Mouse (Mus musculus) Muller cell, postnatal 12 days (primary cell): ENCODE measurements around the gene Pbxip1.

Experiments used
- DNase-seq: peaks from one replicate; pipeline ENCODE4 v3.0.0-alpha.2; 2015; ENCODE audit errors: inconsistent ontology term

Pbxip1 gene

DNA sequence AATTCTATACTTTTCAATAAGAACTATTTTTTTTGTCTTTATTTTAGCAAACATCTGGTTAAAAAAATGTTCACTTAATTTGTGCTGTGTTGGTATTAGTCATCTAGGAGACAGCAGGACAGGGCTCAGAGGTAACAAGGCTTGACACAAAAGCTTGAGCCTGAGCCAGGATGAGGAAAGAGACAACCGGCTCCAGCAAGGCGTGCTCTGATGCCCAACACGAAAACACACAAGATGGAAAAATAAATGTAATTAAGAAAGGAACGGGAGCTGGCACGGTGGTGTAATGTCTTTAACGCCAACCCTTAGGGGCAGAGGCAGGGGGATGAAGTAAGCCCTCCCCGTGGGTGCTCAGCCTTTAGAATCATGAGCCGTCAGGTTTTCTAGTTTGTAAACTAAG lies 49.6 kb downstream of the Pbxip1 start:
- peak; percentile 27 for DNase-seq

DNA sequence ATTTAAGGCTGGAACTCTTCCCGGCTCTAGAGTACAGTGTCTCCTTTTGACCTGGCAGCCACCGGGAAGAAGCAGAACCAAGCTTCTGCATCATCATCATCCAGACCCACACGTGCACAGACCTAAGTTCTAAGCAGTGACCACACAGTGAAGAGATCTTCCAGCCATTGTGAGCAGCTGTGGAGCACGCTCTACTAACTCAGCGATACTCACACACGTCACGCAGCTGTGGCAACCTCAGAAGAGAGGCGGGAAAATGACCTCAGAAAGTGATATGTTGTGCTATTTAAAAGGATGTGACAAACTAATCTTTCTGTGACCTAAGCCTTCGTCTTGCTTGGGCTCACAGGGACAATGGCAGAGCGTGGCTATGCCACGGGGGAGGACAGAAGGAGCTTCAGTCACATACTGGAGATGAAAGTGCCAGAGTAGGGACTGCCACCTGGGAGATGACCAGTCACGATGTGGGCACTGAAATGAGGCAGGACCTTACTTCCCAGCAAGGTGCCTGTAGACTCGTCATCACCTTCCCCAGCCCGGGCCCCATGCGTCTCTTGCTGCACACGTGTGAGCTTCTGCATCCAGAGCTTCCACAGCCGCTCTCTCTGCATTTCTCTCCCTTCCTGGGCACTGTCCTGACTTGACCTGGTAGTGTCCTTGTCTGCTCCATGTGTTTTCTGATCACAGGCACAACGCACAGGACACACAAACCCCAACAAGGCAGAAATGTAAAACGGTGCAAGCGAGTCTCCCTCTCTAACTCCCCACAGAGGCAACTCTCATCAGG lies 50.6 kb downstream of the Pbxip1 start:
- no peak for DNase-seq

DNA sequence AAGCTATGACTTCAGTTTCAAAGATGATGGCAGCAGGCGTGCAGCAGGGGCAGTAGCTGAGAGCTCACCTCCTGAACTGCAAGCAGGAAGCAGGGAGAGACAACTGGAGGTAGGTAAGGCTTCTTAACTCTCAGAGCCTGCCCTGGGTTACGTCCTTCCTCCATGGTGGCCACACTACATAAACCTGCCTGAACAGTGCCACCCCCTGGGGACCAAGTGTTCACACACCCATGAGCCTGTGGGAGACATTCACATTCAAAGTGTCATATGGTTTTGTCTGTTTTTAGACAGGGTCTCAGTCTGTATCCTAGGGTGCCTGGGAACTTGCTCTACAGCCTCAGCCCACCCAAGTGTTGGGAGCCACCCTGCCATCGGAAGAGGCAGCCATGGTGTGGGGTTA lies 54.3 kb downstream of the Pbxip1 start:
- DNase-seq = no peak

DNA sequence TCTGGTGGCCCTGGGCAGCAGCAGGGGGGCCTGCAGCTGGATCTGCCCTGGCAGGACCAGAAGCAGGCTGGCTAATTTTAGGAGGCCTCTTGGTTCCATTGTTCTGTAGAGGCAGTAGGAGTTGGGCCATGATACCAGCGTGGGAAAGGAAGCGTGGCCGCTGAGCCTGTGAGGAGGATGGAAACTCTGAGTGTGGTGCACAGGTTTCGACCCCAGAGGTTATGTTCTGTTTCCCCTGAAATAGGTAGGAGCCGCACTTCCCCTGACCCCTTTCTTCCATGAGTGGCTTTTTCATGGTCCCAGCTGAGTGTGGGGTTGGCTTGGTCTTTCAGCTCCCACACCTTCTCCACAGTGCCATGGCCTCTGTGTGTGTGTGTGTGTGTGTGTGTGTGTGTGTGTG lies 55.1 kb downstream of the Pbxip1 start:
- DNase-seq = no peak

DNA sequence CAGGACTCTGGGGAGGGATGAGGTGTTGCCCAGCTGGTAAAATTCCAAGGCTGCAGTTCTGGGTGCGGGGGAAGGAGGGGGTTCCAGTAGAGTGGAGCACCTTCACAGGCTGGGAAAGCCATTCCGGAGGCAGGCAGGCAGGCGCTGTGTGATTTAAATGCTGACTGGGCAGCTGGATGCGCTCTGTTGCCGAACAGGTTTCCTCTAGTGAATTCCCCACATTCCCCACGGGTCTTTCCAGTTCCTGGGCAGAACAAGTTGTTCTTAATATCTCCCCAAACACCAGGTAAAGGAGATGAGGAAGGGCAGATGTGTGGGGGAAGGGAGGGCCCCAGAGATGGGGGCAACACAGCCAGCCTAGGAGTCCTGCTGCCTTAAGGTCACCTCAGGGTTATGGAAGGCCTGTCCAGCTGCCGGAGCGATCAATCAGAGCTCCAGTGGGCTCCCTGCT lies 56.2 kb downstream of the Pbxip1 start:
- DNase-seq = no peak

DNA sequence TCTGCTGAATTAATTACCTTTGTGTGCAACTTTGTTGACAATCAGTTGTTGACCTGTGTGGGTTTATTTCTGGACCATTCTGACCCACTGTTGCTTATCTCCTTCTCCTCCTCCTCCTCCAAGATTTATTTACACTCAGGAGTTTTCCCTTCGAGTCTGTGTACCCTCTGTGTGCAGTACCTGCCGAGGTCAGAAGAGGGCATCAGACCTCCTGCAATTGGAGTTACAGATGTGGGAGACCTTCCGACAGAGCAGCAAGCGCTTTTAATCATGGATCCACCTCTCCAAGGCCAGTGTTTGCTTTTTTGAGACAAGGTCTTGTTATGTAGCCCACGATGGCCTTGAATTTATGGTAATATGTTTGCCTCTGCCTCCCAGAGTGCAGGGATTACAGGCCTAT lies 58.1 kb downstream of the Pbxip1 start:
- DNase-seq = no peak

DNA sequence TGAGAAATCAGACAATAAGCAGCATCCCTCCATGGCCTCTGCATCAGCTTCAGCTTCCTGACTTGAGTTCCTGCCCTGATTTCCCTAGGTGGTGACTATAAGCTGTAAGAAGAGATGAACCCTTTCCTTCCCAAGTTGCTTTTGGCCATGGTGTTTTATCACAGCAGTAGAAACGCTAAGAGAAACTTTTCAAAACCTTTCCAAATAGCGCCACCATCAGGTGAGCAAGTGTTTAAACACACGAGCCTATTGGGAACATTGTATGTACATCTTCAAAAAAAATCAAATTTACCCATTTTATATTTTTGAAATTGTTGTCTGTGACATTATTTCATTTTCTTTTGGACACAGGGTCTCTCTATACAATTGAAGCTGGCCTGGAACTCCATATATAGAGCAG lies 59.9 kb downstream of the Pbxip1 start:
- no peak for DNase-seq

DNA sequence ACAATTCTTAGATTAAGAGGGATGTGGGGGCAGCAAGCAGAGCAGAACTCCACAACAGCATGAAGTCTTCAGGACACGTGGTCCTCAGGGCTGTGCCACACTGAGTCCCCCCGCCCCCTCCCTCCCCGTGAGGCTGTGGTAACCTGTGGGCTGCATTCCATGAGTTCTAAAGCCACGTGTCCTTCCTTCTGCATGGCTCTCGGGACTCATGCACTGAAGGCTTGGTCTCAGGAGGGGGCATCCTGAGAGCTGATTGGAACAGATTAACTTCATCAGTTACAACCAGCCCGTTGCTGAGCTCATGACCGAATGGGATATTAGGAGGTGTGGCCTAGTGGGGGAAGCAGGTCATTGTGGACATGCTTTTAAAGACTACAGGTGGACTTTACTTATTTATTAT lies 63.2 kb downstream of the Pbxip1 start:
- DNase-seq = peak; percentile 40
